Mouse (Mus musculus): ENCODE data around the gene Gria2. TPM values are rescaled to one million over a fixed set of nuclear protein-coding genes. Genes with fewer than 3 reads are reported as not detected.
A peak's percentile ranks its signal among the peaks of the same experiment; 100 is the strongest.

Gene Gria2
- total and polyA plus RNA-seq, 3 experiments, result not detected

GRCm38 (mm10) chr3:80813734-80814133 lies 11.1 kb upstream of the Gria2 start:
- H3K9me3 ChIP-seq (replicated peaks; ENCODE audit: insufficient read depth, low read length), result no peaks in the 10 kb centered on the region
- H3K27ac ChIP-seq (ENCODE audit: control insufficient read depth, low read depth, low read length), result no peak overlapping the region
- no peak overlapping the region for H3K9ac ChIP-seq (ENCODE audit: control insufficient read depth, low read depth, low read length, poor library complexity, severe bottlenecking)
- no peaks in the 10 kb centered on the region for H3K79me2 ChIP-seq (ENCODE audit: control insufficient read depth, insufficient read depth, low read length, poor library complexity)
- TF ChIP-seq ZC3H11A (IDR thresholded peaks at IDR 0.05; ENCODE audit: low read depth, low read length) (no peak), MXI1 (IDR thresholded peaks at IDR 0.05; ENCODE audit: low read depth, low read length) (no peak)
- H3K4me1 ChIP-seq (ENCODE audit: control insufficient read depth in 1 of 2, insufficient read depth in 2 of 2, low read length in 2 of 2), result no peaks in the 10 kb centered on the region
- H3K4me3 ChIP-seq (ENCODE audit: control insufficient read depth in 1 of 2, insufficient read depth in 1 of 2, low read depth in 2 of 2, low read length in 2 of 2), result no peak overlapping the region
- H3K36me3 ChIP-seq (ENCODE audit: control insufficient read depth in 1 of 2, insufficient read depth in 2 of 2, low read length in 2 of 2), result no peaks in the 10 kb centered on the region
- no peak for DNase-seq (ENCODE audit: low read depth, low spot score)
- H3K27me3 ChIP-seq (ENCODE audit: control insufficient read depth in 1 of 2, insufficient read depth in 2 of 2, low read length in 2 of 2), result no peaks in the 10 kb centered on the region

GRCm38 (mm10) chr3:80812237-80812636 lies 9.6 kb upstream of the Gria2 start:
- no peak overlapping the region for H3K4me3 ChIP-seq (ENCODE audit: control insufficient read depth in 1 of 2, insufficient read depth in 1 of 2, low read depth in 2 of 2, low read length in 2 of 2)
- H3K9me3 ChIP-seq (replicated peaks; ENCODE audit: insufficient read depth, low read length), result no peaks in the 10 kb centered on the region
- no peaks in the 10 kb centered on the region for H3K27me3 ChIP-seq (ENCODE audit: control insufficient read depth in 1 of 2, insufficient read depth in 2 of 2, low read length in 2 of 2)
- no peak overlapping the region for H3K27ac ChIP-seq (ENCODE audit: control insufficient read depth, low read depth, low read length)
- H3K9ac ChIP-seq (ENCODE audit: control insufficient read depth, low read depth, low read length, poor library complexity, severe bottlenecking), result no peak overlapping the region
- no peak for TF ChIP-seq CHD1 (IDR thresholded peaks at IDR 0.05; ENCODE audit: low read depth, low read length)
- TF ChIP-seq TCF12 (IDR thresholded peaks at IDR 0.05; ENCODE audit: low read depth, low read length), result no peak
- no peak for TF ChIP-seq EP300 (IDR thresholded peaks at IDR 0.05; ENCODE audit: low read depth in 1 of 2, low read length in 2 of 2)
- no peak for TF ChIP-seq USF1 (IDR thresholded peaks at IDR 0.05; ENCODE audit: low read depth, low read length)
- no peak for TF ChIP-seq ZNF384 (IDR thresholded peaks at IDR 0.05; ENCODE audit: low read depth, low read length)
- TF ChIP-seq POLR2AphosphoS2 (IDR thresholded peaks at IDR 0.05; ENCODE audit: low read length), result no peak
- no peak for TF ChIP-seq SIN3A (IDR thresholded peaks at IDR 0.05; ENCODE audit: low read length)
- TF ChIP-seq MXI1 (IDR thresholded peaks at IDR 0.05; ENCODE audit: low read depth, low read length), result no peak
- no peak for TF ChIP-seq GATA1 (IDR thresholded peaks at IDR 0.05; ENCODE audit: low read depth, low read length)
- no peak for TF ChIP-seq POLR2AphosphoS5 (IDR thresholded peaks at IDR 0.05; ENCODE audit: borderline replicate concordance, low read depth, low read length)
- TF ChIP-seq ETS1 (IDR thresholded peaks at IDR 0.05; ENCODE audit: low read depth, low read length), result no peak
- TF ChIP-seq POLR2A (IDR thresholded peaks at IDR 0.05; ENCODE audit: control insufficient read depth in 1 of 2, insufficient read depth in 1 of 2, low read depth in 1 of 2, low read length in 2 of 2, poor library complexity in 1 of 2), result no peak
- no peak for TF ChIP-seq MYC (IDR thresholded peaks at IDR 0.05; ENCODE audit: low read depth, low read length)
- no peak for TF ChIP-seq MEF2A (IDR thresholded peaks at IDR 0.05; ENCODE audit: extremely low read depth, insufficient replicate concordance, low read depth, low read length, poor library complexity, severe bottlenecking)
- H3K79me2 ChIP-seq (ENCODE audit: control insufficient read depth, insufficient read depth, low read length, poor library complexity), result no peaks in the 10 kb centered on the region
- no peaks in the 10 kb centered on the region for H3K36me3 ChIP-seq (ENCODE audit: control insufficient read depth in 1 of 2, insufficient read depth in 2 of 2, low read length in 2 of 2)
- H3K4me1 ChIP-seq (ENCODE audit: control insufficient read depth in 1 of 2, insufficient read depth in 2 of 2, low read length in 2 of 2), result no peaks in the 10 kb centered on the region
- no peak for DNase-seq (ENCODE audit: low read depth, low spot score)

- Histone ChIP-seq H3K4me3 (ENCODE audit: control insufficient read depth in 1 of 2, insufficient read depth in 1 of 2, low read depth in 2 of 2, low read length in 2 of 2) (no peak overlapping the region), H3K79me2 (ENCODE audit: control insufficient read depth, insufficient read depth, low read length, poor library complexity) (no peaks in the 10 kb centered on the region), H3K27me3 (ENCODE audit: control insufficient read depth in 1 of 2, insufficient read depth in 2 of 2, low read length in 2 of 2) (no peaks in the 10 kb centered on the region), H3K9me3 (replicated peaks; ENCODE audit: insufficient read depth, low read length) (no peaks in the 10 kb centered on the region), H3K27ac (ENCODE audit: control insufficient read depth, low read depth, low read length) (no peak overlapping the region), H3K4me1 (ENCODE audit: control insufficient read depth in 1 of 2, insufficient read depth in 2 of 2, low read length in 2 of 2) (no peaks in the 10 kb centered on the region), H3K36me3 (ENCODE audit: control insufficient read depth in 1 of 2, insufficient read depth in 2 of 2, low read length in 2 of 2) (no peaks in the 10 kb centered on the region), H3K9ac (ENCODE audit: control insufficient read depth, low read depth, low read length, poor library complexity, severe bottlenecking) (no peak overlapping the region)
- no peak for DNase-seq (ENCODE audit: low read depth, low spot score)
- TF ChIP-seq SMC3 (IDR thresholded peaks at IDR 0.05; ENCODE audit: low read depth, low read length) (peak; percentile 27; the same call in 1 of the 2 replicates), ZMIZ1 (IDR thresholded peaks at IDR 0.05; ENCODE audit: low read depth, low read length) (no peak), CTCF (IDR thresholded peaks at IDR 0.05 in 2 of 3, conservative IDR thresholded peaks at IDR 0.05 in 1 of 3; ENCODE audit: control insufficient read depth in 1 of 3, insufficient read depth in 1 of 3, low read depth in 2 of 3, low read length in 3 of 3, poor library complexity in 1 of 3, severe bottlenecking in 1 of 3) (peak in 1 of 3 experiments; percentile 14; a peak in 2 of 6 replicates), MAX (IDR thresholded peaks at IDR 0.05; ENCODE audit: low read length) (no peak), POLR2AphosphoS2 (IDR thresholded peaks at IDR 0.05; ENCODE audit: low read length) (no peak)
Measured at GRCm38 (mm10) chr3:80805327-80805726, 2.7 kb upstream of the Gria2 start.

Data from MEL (cell line).